Mouse (Mus musculus) hindbrain, embryonic 12.5 days (tissue): Measurements from ENCODE around the gene Onecut1. TPM values are rescaled to one million over a fixed set of nuclear protein-coding genes. Genes with fewer than 3 reads are reported as not detected.

ENCODE experiments used
- ATAC-seq: fragments of 200-750 bp; cut with Nextera tagmentation; 2 replicates; pipeline ENCODE4 v1.8.0; 2017; ENCODE audit warnings: moderate TSS enrichment; ENCODE audit not compliant: low FRiP score
- H3K27ac ChIP-seq: fragments of 300-500 bp; sonication (generic); 2 replicates; pipeline ENCODE4 v1.5.1; 2016; ENCODE audit warnings: mild to moderate bottlenecking
- H3K27me3 ChIP-seq: fragments of 300-500 bp; sonication (generic); 2 replicates; pipeline ENCODE4 v1.6.1; 2016; ENCODE audit warnings: mild to moderate bottlenecking
- H3K36me3 ChIP-seq: fragments of 300-500 bp; sonication (generic); 2 replicates; pipeline ENCODE4 v1.6.1; 2016; ENCODE audit warnings: mild to moderate bottlenecking
- H3K4me1 ChIP-seq: fragments of 300-500 bp; sonication (generic); 2 replicates; pipeline ENCODE4 v1.6.1; 2016
- H3K4me2 ChIP-seq: fragments of 300-500 bp; sonication (generic); replicated peaks from 2 replicates; pipeline ENCODE4 v1.6.1; 2016; ENCODE audit warnings: mild to moderate bottlenecking
- H3K4me3 ChIP-seq: fragments of 300-500 bp; sonication (generic); 2 replicates; pipeline ENCODE4 v1.5.1; 2016; ENCODE audit warnings: mild to moderate bottlenecking
- H3K9ac ChIP-seq: fragments of 300-500 bp; sonication (generic); 2 replicates; pipeline ENCODE4 v1.6.1; 2016; ENCODE audit warnings: mild to moderate bottlenecking, moderate library complexity
- H3K9me3 ChIP-seq: fragments of 300-500 bp; sonication (generic); replicated peaks from 2 replicates; pipeline ENCODE4 v1.6.1; 2016; ENCODE audit warnings: mild to moderate bottlenecking
- WGBS: fragments of 180-500 bp; shearing (Covaris S2); methylation state at CpG from one replicate; pipeline ENCODE4 v1.1.7; 2016; 5-methylcytosine and 5-hydroxymethylcytosine counted together
- polyA plus RNA-seq: library from polyadenylated mRNA; unstranded; fragments of >200 nt; fragmentation: Nextera tagmentation; extraction: Ambion mirVana; gene quantifications from 2 replicates; pipeline ENCODE4 v1.2.1, GENCODE M21; 2016

Gene Onecut1
- polyA plus RNA-seq, 1 experiment from 2014 or later = 11.7 TPM

DNA sequence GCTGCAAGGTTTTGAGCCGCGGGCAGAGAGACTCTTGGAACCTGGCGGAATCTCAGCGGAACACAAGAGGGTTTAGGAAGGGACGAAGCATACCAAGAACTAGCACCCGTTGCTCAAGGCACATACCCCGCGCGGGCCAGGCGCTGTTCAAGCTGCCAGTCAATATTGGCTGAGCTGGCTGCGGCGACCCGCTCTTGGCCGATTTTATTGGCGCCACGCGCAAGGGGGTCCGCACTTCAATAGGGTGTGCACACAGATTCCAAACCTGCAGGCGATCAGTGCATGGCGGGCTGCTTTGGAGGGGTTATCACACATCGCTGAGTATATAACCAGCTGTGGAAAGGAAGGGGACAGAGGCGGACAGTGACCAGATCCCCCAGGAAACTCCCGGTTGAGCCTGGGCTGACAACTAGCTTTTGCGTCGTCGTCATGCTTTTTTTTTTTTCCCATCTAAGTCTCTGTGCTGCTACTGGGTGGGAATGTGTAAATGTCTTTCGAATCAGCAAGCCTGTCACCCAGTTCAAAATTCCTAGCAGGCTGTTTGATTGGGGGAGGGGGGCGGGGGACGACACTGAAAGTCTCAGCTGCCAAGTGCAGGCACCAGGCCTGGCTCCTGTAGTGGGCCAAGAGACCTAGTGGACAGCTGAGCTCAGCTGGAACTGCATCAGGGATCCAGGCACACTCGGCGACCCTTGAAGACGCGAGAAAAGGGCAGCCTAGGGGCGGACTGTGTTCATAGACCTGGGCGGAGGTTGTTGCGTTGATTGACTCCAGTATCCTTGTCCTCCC, 2.1 kb downstream of the Onecut1 start:
- WGBS = 1% methylated on average over 36 of the region's 36 CpGs
- H3K9ac ChIP-seq = peak overlapping the region; percentile 72
- H3K9me3 ChIP-seq = no peaks in the 10 kb centered on the region
- peak overlapping the region; percentile 78 for H3K27ac ChIP-seq
- H3K36me3 ChIP-seq = no peaks in the 10 kb centered on the region
- H3K27me3 ChIP-seq = peaks cover 94% of the 10 kb centered on the region
- H3K4me3 ChIP-seq = peak overlapping the region; percentile 50
- no peak for ATAC-seq
- peaks cover 41% of the 10 kb centered on the region for H3K4me1 ChIP-seq
- peak overlapping the region; percentile 76 for H3K4me2 ChIP-seq

DNA sequence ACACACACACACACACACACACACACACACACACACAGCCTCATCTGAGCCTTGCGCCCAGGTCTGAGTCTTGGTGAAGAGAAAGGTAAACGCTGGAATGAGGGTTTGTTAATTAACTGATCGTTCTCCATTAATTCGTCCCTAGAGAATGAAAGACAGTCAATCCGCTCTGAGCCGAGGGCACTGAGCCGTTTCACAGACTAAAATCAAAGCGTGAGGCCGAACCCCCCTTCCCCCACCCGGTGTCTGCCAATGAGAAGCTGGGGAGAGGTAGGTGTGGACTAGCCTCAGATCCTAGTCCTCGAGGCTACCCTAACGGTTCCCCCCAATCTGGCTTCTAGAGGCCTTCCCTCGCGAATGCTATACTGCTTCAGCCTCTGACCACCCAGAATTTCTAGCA, 2.8 kb downstream of the Onecut1 start:
- Histone ChIP-seq H3K4me2 (peak overlapping the region; percentile 76), H3K4me3 (peak overlapping the region; percentile 50), H3K4me1 (peaks cover 41% of the 10 kb centered on the region), H3K9ac (peak overlapping the region; percentile 72), H3K9me3 (no peaks in the 10 kb centered on the region), H3K27ac (peak overlapping the region; percentile 78), H3K27me3 (peaks cover 92% of the 10 kb centered on the region), H3K36me3 (no peaks in the 10 kb centered on the region)
- ATAC-seq = no peak
- 2% methylated on average over 14 of the region's 14 CpGs for WGBS

DNA sequence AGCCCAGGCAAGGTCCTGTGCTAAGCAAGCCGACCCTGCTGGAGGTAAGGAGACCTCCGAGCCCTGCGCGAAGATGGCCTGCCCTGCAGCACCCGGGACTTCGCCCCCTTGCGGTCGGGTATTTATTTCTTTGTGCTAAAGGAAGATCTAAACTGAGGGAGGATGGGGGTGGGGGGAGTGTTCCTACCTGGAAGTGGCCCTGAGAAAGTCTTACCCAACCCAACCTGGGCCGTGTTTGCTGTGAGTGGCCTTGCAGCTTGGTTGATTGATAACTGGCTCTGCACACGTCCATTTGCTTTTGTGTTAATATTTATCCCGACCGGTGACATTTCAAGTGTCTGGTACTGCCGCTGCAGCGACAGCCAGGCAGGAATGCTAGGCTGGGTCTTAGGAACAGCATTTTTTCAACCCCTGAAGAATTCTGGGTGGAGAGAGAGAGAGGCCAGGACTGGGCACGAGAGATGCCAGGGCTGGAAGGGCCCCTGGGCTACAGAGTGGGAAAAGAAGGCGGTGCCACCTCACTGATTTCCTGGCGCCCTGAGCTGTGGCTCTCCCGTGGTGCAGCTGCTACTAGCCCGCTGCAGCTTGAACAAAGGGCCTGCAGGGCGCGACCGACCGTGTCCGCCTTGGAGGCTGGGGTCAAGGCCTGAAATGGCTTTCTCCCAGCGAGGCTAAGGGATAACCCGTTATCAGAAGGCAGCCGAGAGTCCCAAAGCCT, 5.0 kb downstream of the Onecut1 start:
- H3K9me3 ChIP-seq = no peaks in the 10 kb centered on the region
- H3K4me3 ChIP-seq = peak overlapping the region; percentile 50
- no peak for ATAC-seq
- peak overlapping the region; percentile 76 for H3K4me2 ChIP-seq
- peak overlapping the region; percentile 55 for H3K9ac ChIP-seq
- H3K4me1 ChIP-seq = peaks cover 35% of the 10 kb centered on the region
- peaks cover 76% of the 10 kb centered on the region for H3K27me3 ChIP-seq
- peak overlapping the region; percentile 82 for H3K27ac ChIP-seq
- 7% methylated on average over 27 of the region's 27 CpGs for WGBS
- no peaks in the 10 kb centered on the region for H3K36me3 ChIP-seq

DNA sequence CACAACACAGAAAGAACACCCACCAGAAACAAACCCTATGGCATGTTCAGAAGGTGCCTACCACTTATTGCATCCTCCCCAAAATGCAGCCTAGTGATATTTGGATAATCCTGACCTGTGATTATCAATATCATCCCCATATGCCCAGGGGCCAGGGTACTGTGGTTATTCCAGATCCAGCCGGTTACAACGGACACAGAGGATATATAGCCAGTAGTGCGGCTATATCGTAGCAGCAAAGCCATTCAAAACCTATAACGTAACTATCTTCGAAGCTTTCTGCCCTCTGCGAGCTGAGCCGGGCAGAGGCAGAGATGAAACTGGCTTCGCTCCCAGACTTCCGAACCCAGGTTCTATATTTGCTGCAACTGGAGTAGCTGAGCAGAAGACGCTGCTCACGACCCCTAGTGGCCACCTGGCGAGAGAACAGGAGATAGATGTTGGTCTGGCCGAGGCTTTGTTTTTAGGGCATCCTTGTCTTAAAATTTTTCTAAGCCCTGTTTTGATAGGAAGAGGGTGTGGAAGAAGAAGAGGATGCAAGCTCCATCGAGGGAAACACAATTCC, 6.0 kb downstream of the Onecut1 start:
- peak overlapping the region; percentile 50 for H3K4me3 ChIP-seq
- H3K9ac ChIP-seq = peak overlapping the region; percentile 55; the same call in 1 of the 2 replicates
- ATAC-seq = no peak
- peak overlapping the region; percentile 76 for H3K4me2 ChIP-seq
- peak overlapping the region; percentile 82 for H3K27ac ChIP-seq
- H3K27me3 ChIP-seq = peaks cover 68% of the 10 kb centered on the region
- no peaks in the 10 kb centered on the region for H3K36me3 ChIP-seq
- 5% methylated on average over 15 of the region's 15 CpGs for WGBS
- H3K4me1 ChIP-seq = peaks cover 29% of the 10 kb centered on the region
- no peaks in the 10 kb centered on the region for H3K9me3 ChIP-seq

DNA sequence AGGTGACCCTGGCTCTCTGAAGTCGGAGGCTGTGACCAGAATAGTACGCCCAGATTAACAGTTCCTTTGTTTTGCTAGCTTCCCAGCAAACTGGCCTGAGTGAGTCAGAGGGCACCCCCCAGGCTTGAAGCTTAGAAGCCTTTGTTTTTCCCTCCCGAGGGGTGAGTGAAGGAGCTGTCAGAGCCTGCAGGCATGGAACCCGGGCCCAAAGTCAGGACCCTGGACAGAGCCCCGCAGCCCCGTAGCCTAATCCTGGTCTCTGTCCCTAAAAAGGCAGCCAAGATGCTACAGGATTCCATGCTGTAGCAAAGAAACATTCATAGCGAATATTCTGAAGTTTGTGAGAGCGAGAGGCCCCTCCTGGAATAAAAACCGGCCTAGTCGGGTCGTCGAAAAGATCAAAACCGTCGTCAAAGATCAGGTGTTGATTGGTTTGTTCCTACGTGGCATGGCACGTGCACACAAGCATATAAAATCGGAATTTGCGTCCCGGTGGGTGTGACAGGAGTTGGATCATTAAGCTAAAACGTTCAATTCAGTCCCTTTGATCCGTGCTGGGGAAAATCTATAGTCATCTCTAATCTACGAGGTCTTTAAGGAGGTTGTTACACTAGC, 6.7 kb downstream of the Onecut1 start:
- Histone ChIP-seq H3K4me1 (peaks cover 22% of the 10 kb centered on the region), H3K4me2 (peak overlapping the region; percentile 76), H3K4me3 (peak overlapping the region; percentile 50; the same call in 1 of the 2 replicates), H3K27ac (peak overlapping the region; percentile 82), H3K9me3 (no peaks in the 10 kb centered on the region), H3K36me3 (no peaks in the 10 kb centered on the region), H3K27me3 (peaks cover 62% of the 10 kb centered on the region), H3K9ac (peak overlapping the region; percentile 55; the same call in 1 of the 2 replicates)
- 6% methylated on average over 22 of the region's 22 CpGs for WGBS
- 0 out of 2 replicates have a peak, but pooled peaks have one; percentile 1 for ATAC-seq

DNA sequence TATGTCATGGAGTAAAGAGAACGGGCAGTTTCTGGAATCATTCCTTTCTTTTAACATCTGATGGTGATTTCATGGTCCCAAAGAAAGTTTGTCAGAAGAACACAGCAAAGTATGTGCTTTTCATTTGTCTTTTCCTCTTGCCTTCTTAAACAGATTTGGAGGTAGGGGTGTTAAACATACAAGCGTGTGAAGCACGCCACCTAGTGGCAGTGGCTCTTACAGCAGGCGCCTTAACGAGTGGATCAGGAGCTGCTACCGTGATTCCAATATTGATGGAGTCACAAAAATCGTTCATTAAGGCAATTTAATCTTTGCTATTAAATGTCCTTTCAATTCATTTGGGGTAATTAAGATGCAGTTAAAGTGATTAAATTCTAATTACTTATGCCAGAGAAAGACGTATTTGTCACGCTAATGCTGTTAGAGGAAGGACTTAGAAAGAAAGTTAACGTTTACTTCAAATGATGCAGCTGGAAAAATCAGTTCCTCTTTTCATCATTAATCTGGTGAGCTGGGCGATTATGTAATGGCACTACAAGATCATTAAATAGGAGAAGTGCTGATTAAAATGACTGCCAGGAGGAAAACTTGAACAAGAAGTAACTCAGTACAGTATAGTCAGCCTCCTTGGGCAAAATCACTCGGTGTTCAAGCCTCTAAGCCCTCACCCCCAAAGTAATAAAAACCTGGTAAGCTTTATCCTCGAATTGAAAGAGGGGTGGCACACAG, 9.4 kb downstream of the Onecut1 start:
- Histone ChIP-seq H3K9ac (no peak overlapping the region), H3K27me3 (peaks cover 39% of the 10 kb centered on the region), H3K27ac (no peak overlapping the region), H3K4me3 (no peak overlapping the region), H3K9me3 (no peaks in the 10 kb centered on the region), H3K4me1 (peaks cover 12% of the 10 kb centered on the region), H3K36me3 (no peaks in the 10 kb centered on the region), H3K4me2 (no peak overlapping the region)
- no peak for ATAC-seq
- 26% methylated on average over 13 of the region's 13 CpGs for WGBS

DNA sequence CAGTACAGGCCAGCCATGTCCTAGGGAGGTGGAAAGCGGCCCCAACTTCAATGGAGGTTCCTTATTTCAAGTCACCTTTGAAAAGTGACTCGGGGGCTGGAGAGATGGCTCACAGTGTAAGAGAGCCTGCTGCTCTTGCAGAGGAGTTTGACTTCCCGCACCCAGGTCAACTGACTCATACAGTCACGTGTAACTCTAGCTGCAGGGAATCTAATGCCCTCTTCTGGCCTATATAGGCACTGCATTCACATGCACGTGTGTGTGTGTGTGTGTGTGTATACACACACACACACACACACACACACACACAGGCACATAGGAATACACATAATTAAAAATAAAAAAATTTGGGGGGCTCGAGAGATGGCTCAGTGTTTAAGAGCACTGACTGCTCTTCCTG, 14.6 kb downstream of the Onecut1 start:
- no peak for ATAC-seq
- H3K36me3 ChIP-seq = no peaks in the 10 kb centered on the region
- H3K4me1 ChIP-seq = no peaks in the 10 kb centered on the region
- no peaks in the 10 kb centered on the region for H3K9me3 ChIP-seq
- no peak overlapping the region for H3K4me2 ChIP-seq
- peaks cover 4% of the 10 kb centered on the region; the same call in 1 of the 2 replicates for H3K27me3 ChIP-seq
- H3K9ac ChIP-seq = no peak overlapping the region
- no peak overlapping the region for H3K4me3 ChIP-seq
- no peak overlapping the region for H3K27ac ChIP-seq
- 69% methylated on average over 6 of the region's 6 CpGs for WGBS

DNA sequence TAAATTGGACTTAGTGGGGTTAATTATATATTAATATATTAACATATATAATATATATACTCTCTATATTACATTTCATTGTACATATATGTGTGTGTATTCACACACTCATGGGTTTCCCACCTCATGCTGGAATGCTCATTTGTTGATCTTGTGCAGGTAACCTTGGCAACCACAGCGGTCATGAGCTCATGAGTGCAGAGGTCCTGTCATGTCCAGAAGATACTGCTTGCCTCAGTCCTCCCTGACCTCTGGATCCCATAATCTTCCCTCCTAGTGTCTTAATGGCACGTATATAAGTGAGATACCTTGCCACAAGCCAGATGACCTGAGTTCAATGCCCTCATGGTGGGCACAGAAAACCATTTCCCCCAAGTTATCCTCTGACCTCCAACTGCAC, 16.0 kb downstream of the Onecut1 start:
- H3K9me3 ChIP-seq = no peaks in the 10 kb centered on the region
- no peak overlapping the region for H3K27ac ChIP-seq
- no peak for ATAC-seq
- no peak overlapping the region for H3K4me2 ChIP-seq
- no peak overlapping the region for H3K9ac ChIP-seq
- no peaks in the 10 kb centered on the region for H3K36me3 ChIP-seq
- no peak overlapping the region for H3K4me3 ChIP-seq
- 79% methylated on average over 2 of the region's 2 CpGs for WGBS
- H3K4me1 ChIP-seq = no peaks in the 10 kb centered on the region
- H3K27me3 ChIP-seq = peaks cover 4% of the 10 kb centered on the region; the same call in 1 of the 2 replicates

DNA sequence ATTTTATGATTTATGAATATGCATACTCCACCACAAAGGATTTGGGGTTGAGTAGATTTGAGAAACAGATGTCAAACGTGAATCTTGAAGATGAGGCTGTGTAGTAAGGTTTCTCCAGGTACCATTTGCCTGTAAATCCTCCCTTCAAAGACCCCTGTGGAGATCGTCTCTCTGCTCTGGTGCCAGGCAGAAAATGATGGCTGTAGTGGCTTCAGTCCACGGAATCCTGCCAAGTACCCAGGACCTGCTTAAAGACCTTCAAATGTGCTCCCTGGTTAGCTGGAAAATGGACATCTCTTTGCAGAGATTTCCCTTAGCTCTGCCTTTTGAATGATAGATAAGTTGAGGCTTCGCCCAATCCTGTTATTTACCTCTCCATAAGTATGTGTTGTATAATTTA, 26.1 kb downstream of the Onecut1 start:
- Histone ChIP-seq H3K36me3 (no peaks in the 10 kb centered on the region), H3K27ac (no peak overlapping the region), H3K9me3 (no peaks in the 10 kb centered on the region), H3K4me1 (no peaks in the 10 kb centered on the region), H3K9ac (no peak overlapping the region), H3K27me3 (no peaks in the 10 kb centered on the region), H3K4me3 (no peak overlapping the region), H3K4me2 (no peak overlapping the region)
- no peak for ATAC-seq
- 74% methylated on average over 4 of the region's 4 CpGs for whole genome bisulfite sequencing

DNA sequence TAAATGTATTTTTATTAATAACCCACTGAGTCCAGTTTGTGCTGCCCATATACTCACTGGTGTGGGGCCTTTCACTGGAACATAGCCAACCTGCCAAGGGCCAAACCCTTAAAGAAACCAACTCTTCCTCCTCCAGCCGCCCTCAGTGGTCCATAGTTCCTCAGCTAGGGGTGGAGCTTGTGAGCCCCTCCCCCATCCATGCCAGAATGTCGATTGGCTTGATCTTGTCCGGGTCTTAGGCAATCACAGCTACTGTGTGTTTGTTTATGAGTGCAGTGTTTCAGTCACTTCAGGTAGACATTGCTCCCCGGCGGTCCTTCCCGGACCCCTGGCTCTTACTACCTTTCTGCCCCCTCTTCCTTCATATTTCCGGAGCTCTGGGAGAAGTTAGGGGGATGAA, 35.0 kb downstream of the Onecut1 start:
- no peak for ATAC-seq
- 92% methylated on average over 7 of the region's 7 CpGs for WGBS

DNA sequence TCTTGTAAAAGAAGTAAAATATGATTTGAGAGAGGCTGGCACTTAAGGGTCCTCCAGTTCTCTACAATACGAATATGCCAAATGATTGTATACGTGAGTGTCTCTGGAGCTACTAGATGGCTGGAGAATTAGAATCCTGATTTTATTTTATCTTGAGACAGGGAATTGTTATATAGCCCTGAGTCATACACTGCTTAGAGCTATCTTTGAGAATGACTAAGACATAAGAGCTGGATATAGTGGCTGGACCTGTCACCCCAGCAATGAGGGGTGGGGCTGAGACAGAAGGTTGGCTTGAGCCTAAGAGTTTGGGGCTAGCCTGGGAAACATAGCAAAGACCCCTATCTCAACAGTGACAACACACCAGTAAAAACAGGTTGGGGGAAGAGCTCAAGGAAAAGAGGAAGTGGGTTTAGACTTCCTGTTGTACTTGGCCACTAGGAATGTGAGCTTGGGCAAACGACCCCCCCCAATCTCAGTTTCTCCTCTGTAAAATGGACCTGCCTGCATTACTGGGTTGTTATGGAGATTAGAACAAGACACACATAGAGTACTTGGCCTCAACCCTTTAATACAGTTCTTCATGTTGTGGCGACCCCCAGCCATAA, 35.8 kb downstream of the Onecut1 start:
- no peak overlapping the region for H3K9ac ChIP-seq
- H3K27me3 ChIP-seq = no peaks in the 10 kb centered on the region
- no peaks in the 10 kb centered on the region for H3K4me1 ChIP-seq
- H3K36me3 ChIP-seq = no peaks in the 10 kb centered on the region
- H3K4me2 ChIP-seq = no peak overlapping the region
- 91% methylated on average over 4 of the region's 4 CpGs for WGBS
- ATAC-seq = no peak
- no peaks in the 10 kb centered on the region for H3K9me3 ChIP-seq
- H3K4me3 ChIP-seq = no peak overlapping the region
- no peak overlapping the region for H3K27ac ChIP-seq

More for the DNA sequence above, 35.0 kb downstream of the Onecut1 start:
- Histone ChIP-seq H3K36me3 (no peaks in the 10 kb centered on the region), H3K4me1 (no peaks in the 10 kb centered on the region), H3K27me3 (no peaks in the 10 kb centered on the region), H3K27ac (no peak overlapping the region), H3K4me3 (no peak overlapping the region), H3K9me3 (no peaks in the 10 kb centered on the region), H3K4me2 (no peak overlapping the region), H3K9ac (no peak overlapping the region)
